ENCODE assay signal across 9 mouse cellular contexts in the genomic region with DNA sequence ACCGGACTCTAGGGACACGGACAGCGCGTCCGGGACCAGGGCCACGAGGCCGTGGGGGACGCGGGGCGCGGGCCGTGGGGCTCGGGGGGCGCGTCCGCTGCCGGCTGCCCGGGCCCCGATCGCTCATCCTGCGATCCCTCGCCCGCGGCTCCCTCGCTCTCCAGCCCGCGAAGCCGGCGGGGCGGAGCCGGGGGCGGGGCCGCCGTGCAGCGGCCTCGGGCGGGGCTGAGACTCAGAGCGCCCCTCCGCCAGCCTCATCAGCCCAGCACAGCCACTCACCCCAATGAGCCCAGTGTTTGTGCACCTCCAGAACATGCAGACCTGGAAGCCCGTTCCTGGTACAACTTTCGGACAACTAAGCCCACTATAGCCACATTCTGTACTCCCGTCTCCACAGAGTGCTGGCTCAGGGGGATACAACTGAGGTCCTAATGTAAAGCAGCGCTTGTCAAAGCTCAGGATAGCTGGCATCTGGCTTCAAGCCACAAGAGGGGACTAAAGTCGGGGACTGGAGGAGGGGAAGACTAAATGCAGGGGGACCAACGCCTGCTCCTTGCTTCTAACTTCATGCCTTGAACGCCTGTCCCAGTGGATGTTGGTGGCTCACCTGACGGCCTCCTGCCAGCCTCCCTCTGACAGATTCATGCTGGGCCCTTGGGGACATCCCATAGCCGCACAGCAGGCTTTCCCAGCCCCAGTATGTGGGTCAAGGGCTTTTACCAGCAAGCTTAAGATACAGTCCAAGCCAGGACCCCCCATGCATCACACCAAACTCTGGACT. TPM values are rescaled to one million over a fixed set of nuclear protein-coding genes. Genes with fewer than 3 reads are reported as not detected.
DNase-seq lines count a peak whose midpoint lies in the region; ATAC-seq and TF ChIP-seq lines count a peak whose summit lies in the region.
"Had no signal": no experiment of that assay in that cellular context is flagged by ENCODE, and none has a peak within 500 bp of the region (broad histone marks: within the 10 kb centered on the region; RNA-seq: fewer than 3 reads in every experiment).

A gene (minus strand): TSS at position 159 of the 781 bp plus-strand sequence.

- intact Hi-C loops in gastrocnemius, adult 2 months (cut with DNase I) = no loop called here
- intact Hi-C loops in heart, postnatal 25 days (cut with DNase I) = no loop called here

- peak within 1 kb of the TSS; percentile 65 for H3K4me3 ChIP-seq in gastrocnemius, adult 2 months
- H3K4me3 ChIP-seq in embryonic facial prominence, embryonic 11.5 days (ENCODE audit: low read depth, low read length) = peak within 1 kb of the TSS; percentile 69

- WGBS in embryonic facial prominence, embryonic 11.5 days = 5% methylated on average over 23 of the region's 48 CpGs

- peak; percentile 37; the same call in 1 of the 2 replicates for ATAC-seq in embryonic facial prominence, embryonic 11.5 days (replicated peaks; ENCODE audit: insufficient number of reproducible peaks, low FRiP score, low TSS enrichment, low read depth)

- H3K9me3 ChIP-seq in embryonic facial prominence, embryonic 11.5 days (replicated peaks; ENCODE audit: control insufficient read depth, low read length) = no peaks in the 10 kb centered on the region

- peaks cover 9% of the 10 kb centered on the region for H3K36me3 ChIP-seq in embryonic facial prominence, embryonic 11.5 days (replicated peaks; ENCODE audit: control insufficient read depth, insufficient read depth, low read depth, low read length)
- H3K36me3 ChIP-seq in splenic B cell, adult 2 months (ENCODE audit: control insufficient read depth, insufficient read depth, low read length, poor library complexity, severe bottlenecking) = peaks cover 4% of the 10 kb centered on the region

- peak; percentile 73 for DNase-seq in gastrocnemius, adult 2 months
- DNase-seq in gastrocnemius, adult 8-10 months (ENCODE audit: low spot score in 2 of 2) = no peak
- DNase-seq in MN1 (ENCODE audit: low spot score) = peak; percentile 68
- DNase-seq in embryonic facial prominence, embryonic 11.5 days (ENCODE audit: low spot score) = peak; percentile 88
- peak; percentile 38 for DNase-seq in heart, postnatal 25 days (ENCODE audit: low spot score)
- peak in 1 of 2 experiments; percentile 58 for DNase-seq in layer of hippocampus, postnatal 25 days (ENCODE audit: extremely low spot score in 1 of 2, low spot score in 1 of 2)
- peak; percentile 72 to 75 for DNase-seq in lung, postnatal 4 days
- peak; percentile 42 for DNase-seq in splenic B cell, adult 2 months (ENCODE audit: low read depth, low spot score)

- no peak for TF ChIP-seq CTCF in gastrocnemius, adult 2 months (IDR thresholded peaks at IDR 0.05)

- no peaks in the 10 kb centered on the region for H3K27me3 ChIP-seq in embryonic facial prominence, embryonic 11.5 days (ENCODE audit: control insufficient read depth, insufficient read depth, low read length)
- peaks cover 3% of the 10 kb centered on the region; the same call in 1 of the 2 replicates for H3K27me3 ChIP-seq in splenic B cell, adult 2 months (ENCODE audit: control insufficient read depth, insufficient read depth, low read length, poor library complexity, severe bottlenecking)

- peaks cover 13% of the 10 kb centered on the region for H3K4me1 ChIP-seq in embryonic facial prominence, embryonic 11.5 days (ENCODE audit: control insufficient read depth, insufficient read depth, low read length)

- peak within 1 kb of the TSS; percentile 99 for H3K4me2 ChIP-seq in embryonic facial prominence, embryonic 11.5 days (ENCODE audit: low read depth, low read length)

- H3K27ac ChIP-seq in gastrocnemius, adult 2 months = no peak within 1 kb of the TSS
- H3K27ac ChIP-seq in embryonic facial prominence, embryonic 11.5 days (replicated peaks; ENCODE audit: low read depth, low read length) = no peak within 1 kb of the TSS; the same call in 1 of the 2 replicates

- peak within 1 kb of the TSS; percentile 87 for H3K9ac ChIP-seq in embryonic facial prominence, embryonic 11.5 days (replicated peaks; ENCODE audit: low read length)

RNA-seq across cellular contexts. Expression of the gene that starts here (rescaled TPM):
- under 1 TPM in 1 of 2 experiments, not detected in 1; 0.17 TPM for total RNA-seq in gastrocnemius, adult 2 months (2021)
- not detected for total RNA-seq in gastrocnemius, adult 8-10 months (2022)
- 48.9 and 54.0 TPM in 2 replicates for polyA plus RNA-seq in embryonic facial prominence, embryonic 11.5 days (2014; fragmentation: Nextera tagmentation; extraction: Ambion mirVana)
- under 1 TPM in 1 of 2 experiments, not detected in 1; 0.18 TPM for total RNA-seq in heart, postnatal 25 days (2021)
- 100 to 1,000 TPM; 754 to 774 TPM for total RNA-seq in layer of hippocampus, postnatal 25 days (2021)
- total RNA-seq: neutrophil, adult 5-6 weeks had no signal

Comparison
In these comparisons a context has a peak if more than half of its experiments do, and no peak if none do; other contexts are left out.
1. RNA of the gene that starts here (total RNA-seq): 754 to 774 TPM in layer of hippocampus, postnatal 25 days; 0.18 TPM in heart, postnatal 25 days, 0.17 TPM in gastrocnemius, adult 2 months and not detected in gastrocnemius, adult 8-10 months; every median in the first group is over 100 times any median in the second.
2. Peak in DNase-seq and H3K4me3 ChIP-seq in gastrocnemius, adult 2 months; RNA of the gene not detected or under 1 TPM.
3. Peak in DNase-seq in heart, postnatal 25 days; RNA of the gene not detected or under 1 TPM.
4. DNase-seq: peak in MN1 (single experiment), embryonic facial prominence, embryonic 11.5 days (single experiment), lung, postnatal 4 days (2 of 2) and splenic B cell, adult 2 months (single experiment); none in gastrocnemius, adult 8-10 months (0 of 2).